Mouse (Mus musculus) splenic B cell, adult 2 months (primary cell): Measurements from ENCODE around the gene Fanci.

Experiments
- DNase-seq: peaks from one replicate; pipeline ENCODE4 v3.0.0-alpha.2; 2011; ENCODE audit warnings: low read depth, low spot score
- H3K27me3 ChIP-seq: 2 replicates; pipeline ENCODE4 v1.6.1; 2012; ENCODE audit warnings: mild to moderate bottlenecking, low read length, moderate library complexity, mixed read lengths; ENCODE audit not compliant: control insufficient read depth, poor library complexity, insufficient read depth, severe bottlenecking
- H3K36me3 ChIP-seq: 2 replicates; pipeline ENCODE4 v1.6.1; 2012; ENCODE audit warnings: mild to moderate bottlenecking, low read length, moderate library complexity, mixed read lengths; ENCODE audit not compliant: control insufficient read depth, poor library complexity, insufficient read depth, severe bottlenecking

The Fanci gene

GRCm38 (mm10) chr7:79397446-79397963 is 5.8 kb downstream of the Fanci start:
- H3K36me3 ChIP-seq: no peaks in the 10 kb centered on the region
- no peaks in the 10 kb centered on the region for H3K27me3 ChIP-seq
- DNase-seq: no peak

DNA sequence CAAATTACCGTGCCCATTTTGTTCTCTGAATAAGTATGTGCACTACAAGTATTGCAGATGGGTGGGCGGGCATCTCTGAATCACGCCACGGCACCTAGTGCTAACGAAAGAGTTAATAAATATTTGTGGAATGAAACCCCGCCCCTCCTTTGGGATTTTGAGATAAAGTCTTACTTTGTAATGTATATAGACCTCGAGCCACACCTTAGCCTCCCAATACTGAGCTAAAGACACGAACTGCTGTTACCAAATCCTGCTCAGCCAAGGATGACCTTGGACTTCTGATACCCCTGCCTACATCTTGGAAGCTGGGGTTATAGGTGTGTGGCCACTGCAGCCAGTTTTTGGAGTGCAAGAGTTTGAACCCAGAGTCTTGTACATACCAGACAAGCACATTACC is 6.7 kb downstream of the Fanci start:
- no peaks in the 10 kb centered on the region for H3K27me3 ChIP-seq
- no peak for DNase-seq
- no peaks in the 10 kb centered on the region for H3K36me3 ChIP-seq

DNA sequence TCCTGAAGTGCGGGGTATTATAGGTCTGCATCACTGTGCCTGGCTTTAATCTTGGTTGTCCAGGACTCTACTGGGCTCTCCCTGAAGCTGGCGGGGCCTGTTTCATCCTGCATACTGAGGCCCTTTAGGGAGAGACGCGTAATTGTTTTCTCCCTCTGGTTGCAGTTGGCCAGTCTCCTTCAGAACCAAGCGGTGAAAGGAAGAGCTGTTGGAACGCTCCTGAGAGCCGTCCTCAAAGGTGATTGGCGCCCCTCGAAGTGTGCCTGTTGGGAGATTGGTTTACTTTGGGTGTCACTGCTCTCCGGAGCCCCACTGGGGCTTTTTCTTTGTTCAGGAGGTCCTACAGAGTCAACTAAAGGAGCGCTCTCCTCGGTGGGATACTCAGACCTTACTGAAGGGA is 7.2 kb downstream of the Fanci start:
- DNase-seq: no peak
- Histone ChIP-seq H3K36me3 (no peaks in the 10 kb centered on the region), H3K27me3 (no peaks in the 10 kb centered on the region)

DNA sequence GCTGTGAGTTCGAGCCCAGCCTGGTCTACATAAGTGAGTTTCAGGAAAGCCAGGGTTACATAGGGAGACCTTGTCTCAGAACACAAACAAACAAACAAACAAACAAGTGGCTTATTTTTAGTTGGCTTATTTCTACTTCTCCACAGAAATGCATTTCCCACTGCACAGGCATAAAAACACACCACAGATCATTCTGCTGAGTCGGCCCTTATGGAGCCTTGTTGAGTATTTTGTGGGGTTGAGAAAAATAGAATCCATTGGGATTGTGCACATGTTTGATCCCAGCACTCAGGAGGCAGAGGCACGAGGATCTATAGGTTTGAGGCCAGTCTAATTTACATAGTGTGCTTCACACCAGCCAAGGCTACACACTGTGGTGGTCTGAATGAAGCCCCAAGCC is 8.6 kb downstream of the Fanci start:
- no peak for DNase-seq
- Histone ChIP-seq H3K27me3 (no peaks in the 10 kb centered on the region), H3K36me3 (no peaks in the 10 kb centered on the region)

DNA sequence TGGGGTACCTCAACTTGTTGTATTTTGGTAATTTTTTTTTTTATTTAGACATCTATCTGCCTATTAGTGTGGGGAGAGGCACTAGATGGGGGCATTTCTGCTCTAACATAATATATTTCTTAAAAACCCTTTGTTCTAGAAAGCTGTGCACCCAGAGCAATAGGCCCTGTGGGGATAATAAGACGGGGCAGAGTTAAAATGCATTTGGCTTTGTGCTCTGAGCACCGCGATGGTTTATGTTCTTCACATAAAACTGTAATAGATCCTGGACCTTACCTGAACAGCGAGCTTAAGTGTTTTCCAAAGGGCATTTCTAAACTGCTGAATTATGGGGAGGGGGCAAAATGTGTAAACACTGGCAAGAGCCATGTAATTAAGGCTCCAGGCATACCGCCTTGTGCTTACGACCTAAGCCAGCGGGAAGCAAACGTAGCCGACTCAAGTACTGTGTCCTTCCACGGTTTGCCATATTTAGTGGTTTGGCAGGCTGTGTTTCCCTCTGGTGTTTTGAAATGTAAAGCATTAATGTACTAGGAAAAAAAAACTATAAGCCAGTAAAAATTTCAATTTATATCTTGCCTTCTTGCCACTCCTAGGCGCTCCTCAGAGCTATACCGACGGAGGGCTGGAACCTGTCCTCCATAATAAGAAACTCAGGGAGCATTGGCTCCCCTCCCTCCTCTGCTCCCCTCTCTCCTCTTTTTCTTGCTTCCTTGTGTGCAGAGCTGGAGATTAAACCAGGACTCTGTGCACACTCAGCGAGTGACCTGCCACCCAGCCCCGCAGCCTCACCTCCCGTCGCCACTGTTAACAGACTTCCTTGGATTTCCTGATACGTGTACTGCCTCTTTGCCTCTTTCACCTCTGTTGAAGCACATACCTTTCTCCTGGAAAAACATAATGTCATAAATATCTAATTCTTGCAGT is 23.0 kb downstream of the Fanci start:
- no peaks in the 10 kb centered on the region for H3K36me3 ChIP-seq
- no peak for DNase-seq
- no peaks in the 10 kb centered on the region for H3K27me3 ChIP-seq

- Histone ChIP-seq H3K27me3 (no peaks in the 10 kb centered on the region), H3K36me3 (no peaks in the 10 kb centered on the region)
- peak; percentile 34 for DNase-seq
These were observed 28.2 kb downstream of the Fanci start for GRCm38 (mm10) chr7:79419950-79420349.

DNA sequence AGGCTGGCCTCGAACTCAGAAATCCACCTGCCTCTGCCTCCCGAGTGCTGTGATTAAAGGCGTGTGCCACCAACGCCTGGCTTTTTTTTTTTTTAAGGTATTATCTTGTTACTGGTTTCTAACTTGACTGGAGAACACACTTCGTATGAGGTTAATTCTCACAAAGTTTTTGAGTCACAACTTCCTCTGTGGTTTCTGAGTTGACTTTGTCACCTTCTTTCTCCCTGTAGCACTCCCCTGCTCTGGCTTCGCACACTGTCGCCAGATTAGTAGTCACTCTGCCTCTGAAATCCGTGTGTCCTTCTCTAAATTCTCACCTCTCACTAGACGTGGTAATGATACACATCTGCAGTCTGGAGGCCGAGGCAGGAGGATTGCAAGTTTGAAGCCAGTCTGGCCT is 31.1 kb downstream of the Fanci start:
- no peaks in the 10 kb centered on the region for H3K27me3 ChIP-seq
- no peaks in the 10 kb centered on the region for H3K36me3 ChIP-seq
- DNase-seq: no peak

GRCm38 (mm10) chr7:79425804-79426203 is 34.1 kb downstream of the Fanci start:
- DNase-seq: no peak
- H3K27me3 ChIP-seq: no peaks in the 10 kb centered on the region
- H3K36me3 ChIP-seq: no peaks in the 10 kb centered on the region

DNA sequence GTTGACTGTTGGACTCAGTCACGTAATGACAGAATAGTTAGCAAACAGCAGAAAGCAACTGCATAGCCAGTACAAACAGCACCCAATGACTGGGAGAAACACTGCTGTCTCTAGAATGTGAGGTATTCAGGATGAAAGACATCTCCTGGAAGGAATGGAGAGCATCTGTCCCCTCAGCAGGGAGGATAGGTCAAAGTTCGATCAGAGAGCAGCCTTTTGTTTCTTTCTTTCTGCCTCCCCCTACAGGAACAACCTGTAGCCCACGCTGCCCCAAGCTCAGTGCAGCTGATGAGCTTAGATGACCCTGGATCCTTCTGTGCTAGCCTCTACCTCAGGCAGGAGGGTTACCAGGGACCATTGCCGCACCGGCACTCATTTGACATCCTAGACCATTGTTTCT is 36.5 kb downstream of the Fanci start:
- no peaks in the 10 kb centered on the region for H3K27me3 ChIP-seq
- no peak for DNase-seq
- no peaks in the 10 kb centered on the region for H3K36me3 ChIP-seq

DNA sequence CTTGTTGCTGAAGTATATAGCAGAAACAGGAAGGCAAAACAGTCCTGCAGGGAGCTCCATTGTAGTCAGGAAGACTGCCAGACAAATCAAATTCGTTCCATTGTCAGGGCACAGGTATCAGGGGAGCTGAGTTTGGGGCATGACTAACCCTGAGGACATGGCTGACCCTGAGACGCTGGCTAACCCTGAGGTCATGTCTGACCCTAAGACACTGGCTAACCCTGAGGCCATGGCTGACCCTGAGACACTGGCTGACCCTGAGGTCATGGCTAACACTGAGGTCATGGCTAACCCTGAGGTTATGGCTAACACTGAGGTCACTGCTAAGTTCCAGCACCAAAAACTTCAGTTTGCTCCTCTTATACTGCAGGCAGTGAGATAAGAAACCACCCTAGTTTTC is 48.3 kb downstream of the Fanci start:
- Histone ChIP-seq H3K36me3 (no peaks in the 10 kb centered on the region; the same call in 1 of the 2 replicates), H3K27me3 (no peaks in the 10 kb centered on the region)
- DNase-seq: no peak

GRCm38 (mm10) chr7:79447048-79447447 is 55.3 kb downstream of the Fanci start:
- DNase-seq: no peak
- H3K27me3 ChIP-seq: no peaks in the 10 kb centered on the region
- peaks cover 7% of the 10 kb centered on the region for H3K36me3 ChIP-seq

- Histone ChIP-seq H3K36me3 (peaks cover 11% of the 10 kb centered on the region), H3K27me3 (no peaks in the 10 kb centered on the region)
- DNase-seq: no peak
These were observed 55.8 kb downstream of the Fanci start for GRCm38 (mm10) chr7:79447486-79447885.

DNA sequence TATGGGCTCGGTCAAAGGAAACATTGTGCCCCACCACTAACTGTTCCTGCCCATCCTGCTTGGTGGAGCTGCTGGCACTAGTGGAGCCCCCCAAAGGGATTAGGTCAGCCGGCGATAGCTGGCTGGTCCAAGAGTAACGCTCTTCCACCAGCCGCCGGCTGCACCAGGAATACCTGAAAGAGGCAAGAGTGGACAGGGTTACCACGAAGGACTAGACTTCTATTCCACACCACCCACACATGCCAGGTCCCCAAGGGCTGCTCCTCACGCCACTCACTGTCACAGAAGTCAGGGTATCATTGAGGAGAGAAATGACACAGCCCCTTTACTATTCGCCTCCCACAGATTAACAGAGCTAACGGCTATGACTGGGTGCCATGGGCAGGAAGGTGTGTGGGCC is 70.0 kb downstream of the Fanci start:
- H3K36me3 ChIP-seq: peaks cover 7% of the 10 kb centered on the region
- no peak for DNase-seq
- no peaks in the 10 kb centered on the region for H3K27me3 ChIP-seq

DNA sequence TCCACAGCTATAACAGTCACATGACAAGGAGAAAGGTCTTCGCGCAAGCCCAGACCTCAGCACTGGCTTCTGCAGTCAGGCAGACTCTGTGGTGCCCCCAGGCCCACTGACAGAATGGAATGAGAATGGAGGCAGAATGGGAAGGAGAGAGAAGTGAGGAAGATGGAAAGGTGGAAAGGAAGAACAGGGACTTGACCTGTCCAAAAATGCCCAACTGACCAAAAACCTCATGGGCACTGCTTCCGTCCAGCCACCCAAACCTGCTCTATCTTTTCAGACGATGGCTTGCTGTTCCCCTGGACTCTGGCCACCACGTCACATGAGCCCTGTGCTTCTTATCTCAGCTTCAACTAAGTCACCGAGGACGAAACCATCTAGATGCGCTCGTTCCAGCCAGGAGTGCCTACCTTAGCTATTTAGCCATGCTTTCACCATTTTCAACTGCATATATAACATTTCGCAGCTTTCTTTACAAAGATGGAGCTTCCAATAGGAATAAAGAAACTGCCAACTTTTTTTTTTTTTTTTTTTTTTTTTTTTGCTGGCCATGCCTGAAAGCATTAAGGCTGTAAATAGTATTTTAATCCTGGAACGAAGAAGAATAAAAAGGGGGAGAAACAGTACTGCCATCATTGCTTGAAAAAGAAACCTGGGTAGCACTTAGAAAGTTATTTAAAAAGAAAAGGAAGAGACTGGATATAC is 71.8 kb downstream of the Fanci start:
- peaks cover 3% of the 10 kb centered on the region for H3K36me3 ChIP-seq
- no peaks in the 10 kb centered on the region for H3K27me3 ChIP-seq
- DNase-seq: no peak

GRCm38 (mm10) chr7:79464776-79465420 is 73.2 kb downstream of the Fanci start:
- DNase-seq: peak; percentile 30
- H3K36me3 ChIP-seq: peaks cover 1% of the 10 kb centered on the region
- H3K27me3 ChIP-seq: no peaks in the 10 kb centered on the region
